Mouse (Mus musculus) left cerebral cortex, postnatal 10 days (tissue): ENCODE data around the gene Cercam. TPM values are rescaled to one million over a fixed set of nuclear protein-coding genes. Genes with fewer than 3 reads are reported as not detected.
A peak's percentile ranks its signal among the peaks of the same experiment; 100 is the strongest.

Source experiments
- DNase-seq, 2 experiments: peaks; one replicate each; pipeline ENCODE4 v3.0.0; 2021 to 2022; ENCODE audit warnings: low spot score in 2 of 2, mixed read lengths in 1 of 2; ENCODE audit errors: extremely low spot score in 1 of 2
- intact Hi-C: fragments of 180-260 bp; cut with DNase I; formaldehyde crosslinking; loops from one replicate; pipeline ENCODE4 v1.15.1; 2025
- total RNA-seq, 2 experiments: library from RNA; stranded (reverse); gene quantifications; 2 replicates each; pipeline ENCODE4 v1.2.3; 2021

Cercam gene
- total RNA-seq, result 10 to 100 TPM; 13.2 to 13.4 TPM

- DNase-seq, result peak; percentile 81 to 90
- intact Hi-C loops, result no loop called here
Observed at GRCm38 (mm10) chr2:29868949-29869645, at the start of gene Cercam. TSS of gene Cercam (plus strand) at chr2:29869164.

GRCm38 (mm10) chr2:29819363-29819762, 49.6 kb upstream of the Cercam start:
- no peak for DNase-seq
- intact Hi-C loops, result loop anchor here (2.0 kb wide), 1 partner anchor 39 kb away; no protein-coding TSS in a partner anchor

- intact Hi-C loops, result no loop called here
- DNase-seq, result peak; percentile 63 to 88
Observed at GRCm38 (mm10) chr2:29820025-29820817, 48.7 kb upstream of the Cercam start, which contains the start of gene Urm1. TSS of gene Urm1 (plus strand) at chr2:29820075.

GRCm38 (mm10) chr2:29826318-29826925, 42.5 kb upstream of the Cercam start:
- intact Hi-C loops, result no loop called here

GRCm38 (mm10) chr2:29826926-29827708, 41.8 kb upstream of the Cercam start:
- intact Hi-C loops, result no loop called here
- DNase-seq, result peak; percentile 94 to 97

More at GRCm38 (mm10) chr2:29826318-29826925, 42.5 kb upstream of the Cercam start:
- DNase-seq, result no peak

GRCm38 (mm10) chr2:29827709-29828024, 41.3 kb upstream of the Cercam start:
- DNase-seq, result no peak
- intact Hi-C loops, result no loop called here

GRCm38 (mm10) chr2:29831106-29831505, 37.9 kb upstream of the Cercam start:
- intact Hi-C loops, result no loop called here
- DNase-seq, result peak in 1 of 2 experiments; percentile 52

GRCm38 (mm10) chr2:29833796-29834195, 35.2 kb upstream of the Cercam start:
- intact Hi-C loops, result no loop called here
- no peak for DNase-seq

GRCm38 (mm10) chr2:29835391-29835899, 33.5 kb upstream of the Cercam start:
- intact Hi-C loops, result no loop called here
- no peak for DNase-seq

GRCm38 (mm10) chr2:29839460-29839859, 29.5 kb upstream of the Cercam start:
- DNase-seq, result no peak
- intact Hi-C loops, result no loop called here

GRCm38 (mm10) chr2:29843231-29844105, 25.5 kb upstream of the Cercam start:
- intact Hi-C loops, result no loop called here
- DNase-seq, result peak in 1 of 2 experiments; percentile 55

GRCm38 (mm10) chr2:29844115-29844514, 24.8 kb upstream of the Cercam start:
- no peak for DNase-seq
- intact Hi-C loops, result no loop called here

- DNase-seq, result no peak
- intact Hi-C loops, result no loop called here
Observed at GRCm38 (mm10) chr2:29844661-29845060, 24.3 kb upstream of the Cercam start.

- intact Hi-C loops, result no loop called here
- DNase-seq, result peak in 1 of 2 experiments; percentile 20
Observed at GRCm38 (mm10) chr2:29845636-29846035, 23.3 kb upstream of the Cercam start.

GRCm38 (mm10) chr2:29846061-29846853, 22.7 kb upstream of the Cercam start:
- DNase-seq, result peak in 1 of 2 experiments; percentile 57
- intact Hi-C loops, result no loop called here

GRCm38 (mm10) chr2:29846911-29847310, 22.1 kb upstream of the Cercam start:
- DNase-seq, result no peak
- intact Hi-C loops, result no loop called here

GRCm38 (mm10) chr2:29849041-29849440, 19.9 kb upstream of the Cercam start:
- DNase-seq, result no peak
- intact Hi-C loops, result no loop called here
